Mouse (Mus musculus) olfactory bulb, adult 2 months (tissue): ENCODE measurements around the gene Serpina3k. TPM values are rescaled to one million over a fixed set of nuclear protein-coding genes. Genes with fewer than 3 reads are reported as not detected.
"Not testable (repeated sequence)": the region's sequence is repeated elsewhere in the genome, so short reads cannot be mapped to it uniquely, and the experiment has no call there.

ENCODE experiments used
- H3K27ac ChIP-seq: fragments of 200-500 bp; 2 replicates; pipeline ENCODE4 v1.5.1; 2012; ENCODE audit warnings: low read depth, low read length; ENCODE audit not compliant: insufficient read depth
- H3K4me1 ChIP-seq: fragments of 200-500 bp; 2 replicates; pipeline ENCODE4 v1.6.1; 2012; ENCODE audit warnings: low read length; ENCODE audit not compliant: control insufficient read depth, insufficient read depth
- H3K4me3 ChIP-seq: fragments of 200-500 bp; 2 replicates; pipeline ENCODE4 v1.5.1; 2012; ENCODE audit warnings: mild to moderate bottlenecking, low read depth, low read length, moderate library complexity; ENCODE audit not compliant: insufficient read depth
- CTCF ChIP-seq: fragments of 200-500 bp; IDR thresholded peaks from 2 replicates; pipeline ENCODE4 v1.5.1; 2012; ENCODE audit warnings: low read depth, mild to moderate bottlenecking, low read length, moderate library complexity; ENCODE audit not compliant: insufficient read depth
- POLR2A ChIP-seq: fragments of 200-500 bp; IDR thresholded peaks from 2 replicates; pipeline ENCODE4 v1.6.1; 2012; ENCODE audit warnings: mild to moderate bottlenecking, low read depth, low read length, moderate library complexity; ENCODE audit not compliant: insufficient read depth
- WGBS: fragments of 180-500 bp; shearing (Covaris S2); methylation state at CpG from one replicate; pipeline ENCODE4 v1.1.7; 2018; 5-methylcytosine and 5-hydroxymethylcytosine counted together
- polyA plus RNA-seq: library from polyadenylated mRNA; stranded (reverse); fragments of >200 nt; gene quantifications from 2 replicates; pipeline ENCODE4 v1.2.4, GENCODE M21; 2012; ENCODE audit warnings: low replicate concordance; ENCODE audit not compliant: missing spikeins, insufficient read depth, insufficient read length

Gene Serpina3k
- polyA plus RNA-seq, 1 experiment = not detected

DNA sequence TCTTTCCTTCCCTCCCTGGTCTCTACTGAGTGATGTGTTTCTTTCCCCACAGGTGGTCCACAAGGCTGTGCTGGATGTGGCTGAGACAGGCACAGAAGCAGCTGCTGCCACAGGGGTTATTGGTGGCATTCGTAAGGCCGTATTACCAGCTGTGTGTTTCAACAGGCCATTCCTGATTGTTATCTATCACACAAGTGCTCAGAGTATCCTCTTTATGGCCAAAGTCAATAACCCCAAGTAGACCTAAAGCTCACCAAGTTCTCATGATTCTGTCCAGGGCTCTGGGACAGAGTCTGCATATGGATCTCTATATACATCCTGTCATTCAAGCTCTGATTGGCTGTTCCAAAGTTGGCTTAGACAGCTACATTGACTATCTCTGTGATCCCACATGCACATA lies 6.9 kb downstream of the Serpina3k start:
- Histone ChIP-seq H3K27ac (no peak overlapping the region), H3K4me3 (no peak overlapping the region), H3K4me1 (no peaks in the 10 kb centered on the region)
- WGBS = 91% methylated on average over 2 of the region's 2 CpGs
- TF ChIP-seq POLR2A (no peak), CTCF (no peak)

DNA sequence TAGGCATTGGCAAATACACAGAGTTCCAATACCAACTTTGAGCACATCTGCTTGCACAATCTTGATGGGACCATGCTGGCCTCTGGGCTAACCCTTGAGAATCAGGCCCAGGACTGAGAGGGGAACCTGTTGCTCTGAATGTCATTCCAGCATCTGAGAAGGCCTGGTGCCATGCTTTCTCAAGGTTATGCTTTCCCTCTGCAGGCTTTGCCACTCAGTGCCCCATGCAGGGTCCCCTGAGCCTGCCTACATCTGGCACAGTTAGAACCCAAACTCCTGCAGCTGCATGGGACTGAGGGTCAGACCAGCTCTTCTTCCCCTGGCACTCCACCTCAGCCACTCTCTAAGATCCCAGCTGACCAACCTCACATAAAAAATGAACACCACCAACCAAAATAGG lies 7.4 kb downstream of the Serpina3k start:
- Histone ChIP-seq H3K4me1 (no peaks in the 10 kb centered on the region), H3K27ac (no peak overlapping the region), H3K4me3 (no peak overlapping the region)
- no peak for TF ChIP-seq CTCF
- no peak for TF ChIP-seq POLR2A

DNA sequence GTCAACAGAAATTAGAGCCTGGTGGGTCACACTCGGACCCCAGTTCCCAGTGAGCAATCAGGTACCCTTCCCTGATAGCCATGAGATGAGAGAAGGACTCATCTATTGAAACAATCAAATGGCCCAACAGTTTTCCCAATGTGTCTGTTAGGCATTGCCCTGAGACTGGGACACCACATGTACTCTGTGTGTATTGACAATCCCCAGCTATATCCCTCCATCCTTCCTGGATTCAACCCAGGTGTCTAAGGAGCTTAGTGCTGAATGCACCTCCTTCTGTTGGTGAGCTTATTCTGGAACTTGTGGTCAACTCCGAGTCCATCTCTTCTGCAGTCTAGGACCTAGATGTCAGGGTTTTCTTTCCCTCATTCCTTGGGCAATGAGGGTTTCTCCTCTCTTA lies 8.8 kb downstream of the Serpina3k start:
- TF ChIP-seq POLR2A (no peak), CTCF (no peak)
- 86% methylated on average over 2 of the region's 2 CpGs for WGBS
- Histone ChIP-seq H3K4me3 (no peak overlapping the region), H3K4me1 (no peaks in the 10 kb centered on the region), H3K27ac (no peak overlapping the region)

DNA sequence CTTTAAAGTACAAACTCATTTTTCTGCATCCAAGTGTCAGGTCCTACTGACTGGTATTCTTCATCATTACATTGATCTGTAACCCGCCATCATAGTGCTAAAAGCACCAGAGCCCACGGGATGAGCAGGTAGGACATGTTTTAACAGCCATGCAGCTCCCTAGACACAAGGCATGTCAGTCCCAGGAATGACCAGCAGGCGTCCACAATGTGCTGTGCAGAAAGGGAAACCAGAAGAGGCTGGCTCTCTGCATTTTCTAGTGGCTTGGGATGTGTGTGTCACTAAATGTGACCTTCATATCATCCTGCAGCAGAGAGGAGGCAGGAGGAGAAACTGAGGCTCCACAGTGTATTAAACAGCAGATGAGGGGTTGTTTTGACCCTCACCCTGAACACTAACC lies 13.5 kb downstream of the Serpina3k start:
- not testable (repeated sequence) for H3K4me3 ChIP-seq, H3K4me1 ChIP-seq, H3K27ac ChIP-seq
- 37% methylated on average over 3 of the region's 3 CpGs for WGBS

DNA sequence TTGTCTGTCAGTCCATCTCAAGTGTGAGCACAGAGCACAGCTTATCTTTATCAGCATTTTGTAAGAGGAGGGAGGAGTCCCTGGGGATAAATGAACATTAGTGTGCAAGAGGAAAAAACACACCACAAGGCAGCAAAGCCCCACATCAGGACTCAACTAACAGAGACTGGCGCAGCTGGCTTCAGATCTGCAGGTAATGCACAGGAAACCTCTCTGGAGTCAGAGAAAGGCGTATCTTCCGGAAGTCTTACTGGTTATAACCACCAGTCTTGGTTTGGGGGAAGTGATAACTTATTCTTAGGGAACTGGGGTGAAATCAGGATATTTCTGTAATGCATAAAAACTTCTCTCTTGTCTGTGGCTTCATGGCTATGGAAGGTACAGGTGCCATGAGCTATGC lies 17.7 kb downstream of the Serpina3k start:
- Histone ChIP-seq H3K4me1 (no peaks in the 10 kb centered on the region), H3K27ac (no peak overlapping the region), H3K4me3 (no peak overlapping the region)
- WGBS = 84% methylated on average over 3 of the region's 3 CpGs
- TF ChIP-seq CTCF = no peak
- TF ChIP-seq POLR2A = no peak

DNA sequence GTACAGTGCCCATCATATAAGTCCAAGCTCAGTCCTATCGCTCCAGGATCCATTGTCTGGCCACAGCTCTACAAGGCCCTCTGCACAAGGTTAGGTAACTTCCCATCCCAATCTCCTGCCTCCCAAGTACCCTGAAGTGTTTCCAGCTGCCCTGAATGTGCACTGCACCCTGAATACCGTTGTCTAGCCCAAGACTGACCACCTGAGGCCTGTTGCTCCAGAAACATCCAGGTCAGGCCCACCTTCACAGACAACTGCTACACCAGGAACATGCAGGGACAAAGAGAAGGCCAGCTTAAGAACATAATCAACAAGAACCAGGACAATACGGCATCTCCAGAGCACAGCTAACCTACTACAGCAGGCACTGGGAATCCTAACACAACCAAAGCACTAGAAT lies 31.7 kb downstream of the Serpina3k start:
- WGBS = 85% methylated on average over 3 of the region's 3 CpGs
- Histone ChIP-seq H3K4me1 (no peaks in the 10 kb centered on the region), H3K27ac (no peak overlapping the region), H3K4me3 (no peak overlapping the region)
- TF ChIP-seq POLR2A (no peak), CTCF (no peak)

DNA sequence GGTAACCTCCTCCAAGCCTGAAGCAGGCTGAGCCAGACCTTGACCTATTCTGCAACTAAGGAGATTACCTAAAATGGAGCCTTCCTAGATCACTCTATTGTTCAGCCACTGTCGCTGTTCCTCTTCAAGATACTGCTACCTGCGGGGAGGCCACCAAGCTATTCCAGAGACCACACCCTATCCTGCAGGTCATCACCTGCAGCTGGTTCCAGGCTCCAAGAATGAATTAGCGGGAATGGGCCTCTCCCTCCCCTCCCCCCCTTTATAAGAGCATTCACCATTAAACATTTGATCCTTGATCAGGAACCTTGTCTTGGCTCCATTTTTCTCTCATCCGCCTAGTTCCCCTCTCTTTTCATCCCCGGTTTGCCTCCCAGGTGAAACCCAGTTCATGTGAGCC lies 38.9 kb downstream of the Serpina3k start:
- not testable (repeated sequence) for H3K27ac ChIP-seq, H3K4me1 ChIP-seq, H3K4me3 ChIP-seq
- 75% methylated on average over 5 of the region's 5 CpGs for WGBS

DNA sequence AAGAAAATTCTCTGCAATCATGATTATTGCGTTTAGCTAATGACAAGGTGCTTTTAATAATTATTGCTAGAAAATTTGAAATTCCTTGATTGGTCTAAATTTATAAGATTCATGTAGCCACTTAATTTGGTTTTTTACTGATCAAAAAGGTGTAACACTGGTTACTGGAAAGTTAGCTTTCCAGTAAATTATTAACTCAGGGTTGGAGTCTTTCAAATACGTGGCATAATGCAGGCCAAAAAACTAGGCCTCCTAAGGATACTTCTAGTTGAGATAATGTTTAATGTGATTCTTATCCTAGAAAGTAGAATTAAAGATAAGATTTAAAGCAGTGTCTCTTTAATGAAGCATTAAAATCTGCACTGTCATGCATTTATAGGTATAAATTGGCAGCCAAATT lies 40.1 kb downstream of the Serpina3k start:
- WGBS = 79% methylated on average over 2 of the region's 2 CpGs
- H3K4me3 ChIP-seq, H3K4me1 ChIP-seq, H3K27ac ChIP-seq: not testable (repeated sequence)

DNA sequence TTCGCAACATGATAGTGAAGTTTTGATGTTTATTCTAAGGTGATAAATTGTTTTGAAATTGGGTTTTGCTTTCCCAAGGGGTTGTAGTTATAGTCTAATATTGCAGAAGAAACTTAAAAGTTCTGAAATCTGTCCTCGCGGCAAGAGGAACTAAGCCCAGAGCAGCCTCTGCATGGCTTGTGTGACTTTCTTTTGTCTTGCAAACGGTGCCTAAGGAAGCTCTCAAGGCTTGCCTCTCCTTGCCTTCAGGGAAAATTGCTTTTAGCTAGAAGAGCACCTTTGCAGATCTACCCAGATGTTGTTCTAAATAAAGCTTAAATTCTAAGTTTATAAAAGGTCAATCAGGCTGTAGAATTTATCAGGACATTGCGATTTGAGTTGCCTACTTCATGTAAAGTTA lies 40.5 kb downstream of the Serpina3k start:
- 59% methylated on average over 5 of the region's 5 CpGs for WGBS
- H3K4me1 ChIP-seq, H3K27ac ChIP-seq, H3K4me3 ChIP-seq: not testable (repeated sequence)

DNA sequence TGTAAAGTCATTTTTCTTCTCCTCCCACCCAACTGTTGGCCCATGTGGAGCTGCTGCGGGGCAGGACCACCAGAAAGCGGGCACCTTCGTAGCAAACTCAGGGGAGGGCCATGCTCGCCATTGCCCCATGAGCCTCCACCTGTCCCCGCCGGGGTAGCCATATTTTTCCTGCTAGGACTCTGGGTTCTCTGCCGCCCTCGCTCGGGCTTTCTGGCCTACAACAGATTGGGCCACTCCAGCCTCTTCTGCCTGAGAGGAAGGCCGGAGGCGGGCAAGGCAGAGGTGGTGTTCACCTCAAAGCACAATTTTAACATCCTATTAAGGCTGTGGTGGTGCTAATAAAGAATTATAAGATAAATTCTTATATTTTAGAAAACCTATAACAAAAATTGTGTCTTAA lies 41.6 kb downstream of the Serpina3k start:
- Histone ChIP-seq H3K27ac (no peak overlapping the region), H3K4me3 (no peak overlapping the region), H3K4me1 (no peaks in the 10 kb centered on the region)
- TF ChIP-seq POLR2A = no peak
- no peak for TF ChIP-seq CTCF
- WGBS = 94% methylated on average over 11 of the region's 11 CpGs

DNA sequence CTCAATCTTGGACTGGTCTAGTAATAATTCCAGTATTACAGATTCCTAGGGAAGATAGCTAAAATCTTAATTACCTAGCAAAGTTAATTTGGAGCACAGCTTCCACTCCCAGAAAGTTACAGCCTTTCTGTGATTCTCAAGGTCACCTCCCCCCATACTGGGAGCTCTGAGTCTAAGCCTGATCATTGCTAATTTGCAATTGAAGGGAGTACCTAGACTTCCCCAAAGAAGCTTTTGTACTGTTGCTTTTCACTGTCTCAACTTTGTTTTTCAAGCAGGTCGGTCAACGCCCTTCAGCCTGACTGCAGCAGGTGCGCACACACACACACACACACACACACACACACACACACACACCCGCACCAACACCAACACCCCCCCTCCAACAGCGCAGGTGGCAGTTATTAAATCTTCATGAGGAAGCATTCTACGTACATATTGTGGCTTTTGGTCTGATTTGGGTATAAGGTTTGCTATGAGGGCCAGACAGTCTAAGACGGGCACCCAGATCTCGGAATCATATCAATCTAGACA lies 42.9 kb downstream of the Serpina3k start:
- not testable (repeated sequence) for H3K4me3 ChIP-seq, H3K27ac ChIP-seq, H3K4me1 ChIP-seq
- 88% methylated on average over 8 of the region's 8 CpGs for WGBS

DNA sequence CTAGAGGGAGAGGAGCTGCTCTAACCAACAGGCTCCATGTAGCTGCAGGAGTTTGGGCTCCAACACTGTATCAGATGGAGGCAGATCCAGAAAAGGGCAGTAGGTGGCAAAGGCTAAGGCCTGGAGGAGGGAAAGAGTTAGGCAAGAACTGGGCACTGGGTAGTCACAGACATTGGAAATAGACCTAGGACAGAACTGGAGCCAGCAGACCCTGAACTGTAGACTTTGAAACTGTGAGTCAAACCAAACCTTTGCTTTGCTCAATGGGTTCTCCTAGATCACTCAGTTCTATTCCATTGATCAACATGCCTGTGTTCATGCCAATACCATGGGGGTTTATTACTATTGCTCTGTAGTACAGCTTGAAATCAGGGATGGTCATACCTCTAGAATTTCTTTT lies 47.7 kb downstream of the Serpina3k start:
- H3K27ac ChIP-seq, H3K4me1 ChIP-seq, H3K4me3 ChIP-seq: not testable (repeated sequence)

DNA sequence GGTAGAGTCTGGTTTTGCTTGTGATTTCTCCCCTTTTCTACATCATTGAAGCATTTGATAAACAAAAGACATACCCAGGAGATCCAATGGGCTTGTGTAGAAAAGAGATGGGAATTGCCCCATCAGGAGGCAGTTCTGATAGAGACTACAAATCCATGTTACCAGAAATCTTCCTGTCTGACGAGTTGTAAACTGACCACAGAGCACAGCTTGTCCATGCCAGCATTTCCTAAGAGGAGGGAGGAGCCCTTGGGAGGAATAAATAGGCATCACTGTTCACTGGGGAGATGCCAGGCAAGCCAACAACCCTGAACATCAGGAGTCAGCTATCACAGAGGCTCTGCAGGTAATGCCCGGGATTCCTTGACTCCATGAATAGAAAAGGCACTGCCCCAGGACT lies 48.6 kb downstream of the Serpina3k start:
- not testable (repeated sequence) for H3K27ac ChIP-seq, H3K4me3 ChIP-seq, H3K4me1 ChIP-seq
- 57% methylated on average over 2 of the region's 2 CpGs for WGBS
